Mouse (Mus musculus): ENCODE measurements at regions not wholly inside any gene's neighbourhood (a gene's known extent, or its start where the extent isn't known, plus 50 kb on each side); places are given as distances from the start of the nearest gene placed in this dataset.

DNA sequence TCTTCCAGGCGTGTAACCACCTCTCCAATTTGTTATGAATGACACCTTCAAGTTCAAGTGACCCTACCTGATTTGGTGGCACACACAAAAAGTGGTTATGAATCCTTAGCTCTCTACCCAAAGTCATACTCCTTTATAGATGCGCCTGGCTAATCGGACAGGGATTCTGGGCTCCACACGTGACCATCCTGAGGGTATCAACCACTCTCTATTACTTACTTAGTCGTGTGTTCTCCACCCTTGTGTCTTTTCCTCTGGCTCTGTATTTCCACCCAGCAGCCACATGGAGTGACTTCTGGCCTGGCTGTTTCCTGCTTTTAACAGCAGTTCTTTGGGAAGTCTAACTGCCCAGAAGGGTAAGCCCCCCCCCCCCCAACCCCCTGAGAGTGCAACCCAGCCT is 127.4 kb upstream of the Klf14 start:
- no peak overlapping the region for H3K4me3 ChIP-seq (ENCODE audit: low read depth, low read length)
- no peak overlapping the region for H3K27ac ChIP-seq (ENCODE audit: insufficient read depth, low read length)
- H3K9me3 ChIP-seq (replicated peaks; ENCODE audit: control insufficient read depth, insufficient read depth, low read length, poor library complexity, severe bottlenecking), result no peaks in the 10 kb centered on the region
- H3K4me1 ChIP-seq (ENCODE audit: control insufficient read depth, insufficient read depth, low read length), result no peaks in the 10 kb centered on the region
- H3K27me3 ChIP-seq (ENCODE audit: control insufficient read depth, insufficient read depth, low read length, poor library complexity, severe bottlenecking), result no peaks in the 10 kb centered on the region
- H3K36me3 ChIP-seq (ENCODE audit: control insufficient read depth, insufficient read depth, low read length, poor library complexity, severe bottlenecking), result no peaks in the 10 kb centered on the region
- TF ChIP-seq EP300 (IDR thresholded peaks at IDR 0.05; ENCODE audit: insufficient read depth, low read depth, low read length) (no peak), CTCF (IDR thresholded peaks at IDR 0.05; ENCODE audit: low read depth, low read length) (no peak), POLR2A (IDR thresholded peaks at IDR 0.05; ENCODE audit: insufficient read depth, low read length) (no peak)
- H3K9ac ChIP-seq (ENCODE audit: low read depth, poor library complexity, severe bottlenecking), result no peak overlapping the region

GRCm38 (mm10) chr6:31086798-31087360 is 128.0 kb upstream of the Klf14 start:
- Histone ChIP-seq H3K36me3 (ENCODE audit: control insufficient read depth, insufficient read depth, low read length, poor library complexity, severe bottlenecking) (no peaks in the 10 kb centered on the region), H3K9me3 (replicated peaks; ENCODE audit: control insufficient read depth, insufficient read depth, low read length, poor library complexity, severe bottlenecking) (no peaks in the 10 kb centered on the region), H3K4me1 (ENCODE audit: control insufficient read depth, insufficient read depth, low read length) (no peaks in the 10 kb centered on the region), H3K4me3 (ENCODE audit: low read depth, low read length) (no peak overlapping the region), H3K27me3 (ENCODE audit: control insufficient read depth, insufficient read depth, low read length, poor library complexity, severe bottlenecking) (no peaks in the 10 kb centered on the region), H3K9ac (ENCODE audit: low read depth, poor library complexity, severe bottlenecking) (no peak overlapping the region), H3K27ac (ENCODE audit: insufficient read depth, low read length) (no peak overlapping the region)
- TF ChIP-seq CTCF (IDR thresholded peaks at IDR 0.05; ENCODE audit: low read depth, low read length) (no peak), POLR2A (IDR thresholded peaks at IDR 0.05; ENCODE audit: insufficient read depth, low read length) (no peak), EP300 (IDR thresholded peaks at IDR 0.05; ENCODE audit: insufficient read depth, low read depth, low read length) (no peak)

DNA sequence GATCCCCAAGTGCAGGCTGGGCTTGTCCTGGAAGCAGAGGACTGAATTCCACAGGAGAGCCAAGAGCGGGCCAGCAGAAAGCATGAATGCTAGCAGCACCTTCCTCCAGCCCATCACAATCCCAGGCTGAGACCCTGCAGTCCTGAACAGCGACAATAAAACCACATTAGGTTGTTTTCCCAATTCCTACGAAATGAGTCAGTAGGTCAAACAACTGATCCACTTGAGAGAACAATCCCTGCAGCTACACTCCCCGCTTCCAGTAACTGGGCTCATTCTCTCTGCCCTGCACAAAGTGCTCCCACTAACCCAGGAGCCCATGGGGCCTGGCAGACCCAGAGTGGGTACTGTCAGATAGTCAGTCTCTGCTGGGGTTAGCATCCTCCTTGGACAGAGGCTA is 128.6 kb upstream of the Klf14 start:
- Histone ChIP-seq H3K9me3 (replicated peaks; ENCODE audit: control insufficient read depth, insufficient read depth, low read length, poor library complexity, severe bottlenecking) (no peaks in the 10 kb centered on the region), H3K36me3 (ENCODE audit: control insufficient read depth, insufficient read depth, low read length, poor library complexity, severe bottlenecking) (no peaks in the 10 kb centered on the region), H3K27ac (ENCODE audit: insufficient read depth, low read length) (no peak overlapping the region), H3K4me3 (ENCODE audit: low read depth, low read length) (no peak overlapping the region), H3K4me1 (ENCODE audit: control insufficient read depth, insufficient read depth, low read length) (no peaks in the 10 kb centered on the region), H3K27me3 (ENCODE audit: control insufficient read depth, insufficient read depth, low read length, poor library complexity, severe bottlenecking) (no peaks in the 10 kb centered on the region), H3K9ac (ENCODE audit: low read depth, poor library complexity, severe bottlenecking) (no peak overlapping the region)
- TF ChIP-seq POLR2A (IDR thresholded peaks at IDR 0.05; ENCODE audit: insufficient read depth, low read length) (no peak), EP300 (IDR thresholded peaks at IDR 0.05; ENCODE audit: insufficient read depth, low read depth, low read length) (no peak), CTCF (IDR thresholded peaks at IDR 0.05; ENCODE audit: low read depth, low read length) (no peak)

- no peak overlapping the region for H3K27ac ChIP-seq (ENCODE audit: insufficient read depth, low read length)
- TF ChIP-seq POLR2A (IDR thresholded peaks at IDR 0.05; ENCODE audit: insufficient read depth, low read length), result no peak
- no peak for TF ChIP-seq EP300 (IDR thresholded peaks at IDR 0.05; ENCODE audit: insufficient read depth, low read depth, low read length)
- TF ChIP-seq CTCF (IDR thresholded peaks at IDR 0.05; ENCODE audit: low read depth, low read length), result no peak
- no peak overlapping the region for H3K9ac ChIP-seq (ENCODE audit: low read depth, poor library complexity, severe bottlenecking)
- H3K27me3 ChIP-seq (ENCODE audit: control insufficient read depth, insufficient read depth, low read length, poor library complexity, severe bottlenecking), result no peaks in the 10 kb centered on the region
- no peaks in the 10 kb centered on the region for H3K36me3 ChIP-seq (ENCODE audit: control insufficient read depth, insufficient read depth, low read length, poor library complexity, severe bottlenecking)
- no peaks in the 10 kb centered on the region for H3K9me3 ChIP-seq (replicated peaks; ENCODE audit: control insufficient read depth, insufficient read depth, low read length, poor library complexity, severe bottlenecking)
- no peaks in the 10 kb centered on the region for H3K4me1 ChIP-seq (ENCODE audit: control insufficient read depth, insufficient read depth, low read length)
- no peak overlapping the region for H3K4me3 ChIP-seq (ENCODE audit: low read depth, low read length)
Measured at GRCm38 (mm10) chr6:31088147-31088972, 129.5 kb upstream of the Klf14 start.

DNA sequence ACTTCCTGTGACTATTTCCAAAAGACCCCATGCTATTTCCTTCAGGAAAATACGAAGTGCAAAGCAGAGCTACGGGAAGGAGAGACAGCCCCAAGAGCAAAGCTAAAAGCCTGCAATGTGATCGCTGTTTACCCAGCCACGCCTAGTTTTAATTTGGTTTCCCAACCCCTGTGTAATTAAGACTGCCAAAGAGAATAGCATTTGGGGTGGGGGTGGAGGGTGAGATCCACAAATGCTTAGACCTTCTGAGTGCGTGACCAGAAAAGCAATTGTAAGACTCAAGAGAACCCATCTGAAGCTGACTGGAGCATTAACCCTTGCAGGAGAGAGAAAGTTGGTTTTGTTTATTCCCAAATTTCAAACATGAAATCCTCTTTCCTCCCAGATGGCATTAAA is 130.1 kb upstream of the Klf14 start:
- Histone ChIP-seq H3K36me3 (ENCODE audit: control insufficient read depth, insufficient read depth, low read length, poor library complexity, severe bottlenecking) (no peaks in the 10 kb centered on the region), H3K9ac (ENCODE audit: low read depth, poor library complexity, severe bottlenecking) (no peak overlapping the region), H3K4me1 (ENCODE audit: control insufficient read depth, insufficient read depth, low read length) (no peaks in the 10 kb centered on the region), H3K27ac (ENCODE audit: insufficient read depth, low read length) (no peak overlapping the region), H3K4me3 (ENCODE audit: low read depth, low read length) (no peak overlapping the region), H3K9me3 (replicated peaks; ENCODE audit: control insufficient read depth, insufficient read depth, low read length, poor library complexity, severe bottlenecking) (no peaks in the 10 kb centered on the region), H3K27me3 (ENCODE audit: control insufficient read depth, insufficient read depth, low read length, poor library complexity, severe bottlenecking) (no peaks in the 10 kb centered on the region)
- TF ChIP-seq EP300 (IDR thresholded peaks at IDR 0.05; ENCODE audit: insufficient read depth, low read depth, low read length), result no peak
- no peak for TF ChIP-seq POLR2A (IDR thresholded peaks at IDR 0.05; ENCODE audit: insufficient read depth, low read length)
- no peak for TF ChIP-seq CTCF (IDR thresholded peaks at IDR 0.05; ENCODE audit: low read depth, low read length)

DNA sequence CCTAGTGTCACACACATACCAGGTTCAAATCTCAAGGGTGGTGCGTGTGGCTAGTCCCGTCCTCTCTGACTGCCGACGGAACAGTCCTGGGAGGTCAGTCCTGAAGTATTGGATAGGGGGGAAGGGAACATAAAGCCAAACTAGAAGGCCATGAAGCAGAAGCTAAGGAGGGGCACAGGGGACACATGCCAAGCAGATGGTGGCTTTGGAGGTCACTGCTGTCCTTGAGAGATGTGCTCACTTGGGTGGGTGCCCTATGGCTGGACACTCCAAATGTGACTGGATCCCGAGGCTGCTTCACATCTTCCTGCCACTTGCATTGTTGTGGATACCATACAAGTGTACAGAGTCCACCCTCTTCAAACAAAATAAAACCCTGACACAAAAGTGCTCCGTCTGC is 131.4 kb upstream of the Klf14 start:
- H3K27me3 ChIP-seq (ENCODE audit: control insufficient read depth, insufficient read depth, low read length, poor library complexity, severe bottlenecking), result no peaks in the 10 kb centered on the region
- H3K9ac ChIP-seq (ENCODE audit: low read depth, poor library complexity, severe bottlenecking), result no peak overlapping the region
- H3K27ac ChIP-seq (ENCODE audit: insufficient read depth, low read length), result no peak overlapping the region
- H3K4me3 ChIP-seq (ENCODE audit: low read depth, low read length), result no peak overlapping the region
- no peaks in the 10 kb centered on the region; the same call in 1 of the 2 replicates for H3K9me3 ChIP-seq (replicated peaks; ENCODE audit: control insufficient read depth, insufficient read depth, low read length, poor library complexity, severe bottlenecking)
- no peaks in the 10 kb centered on the region for H3K36me3 ChIP-seq (ENCODE audit: control insufficient read depth, insufficient read depth, low read length, poor library complexity, severe bottlenecking)
- TF ChIP-seq EP300 (IDR thresholded peaks at IDR 0.05; ENCODE audit: insufficient read depth, low read depth, low read length) (no peak), CTCF (IDR thresholded peaks at IDR 0.05; ENCODE audit: low read depth, low read length) (no peak), POLR2A (IDR thresholded peaks at IDR 0.05; ENCODE audit: insufficient read depth, low read length) (no peak)
- H3K4me1 ChIP-seq (ENCODE audit: control insufficient read depth, insufficient read depth, low read length), result no peaks in the 10 kb centered on the region
